8 mouse cellular contexts compared by ENCODE assay signal in genomic region chr3:87884291-87884690, GRCm38 (mm10). TPM values are rescaled to one million over a fixed set of nuclear protein-coding genes. Genes with fewer than 3 reads are reported as not detected.
DNase-seq lines count a peak whose midpoint lies in the region; ATAC-seq and TF ChIP-seq lines count a peak whose summit lies in the region.
"Had no signal": no experiment of that assay in that cellular context is flagged by ENCODE, and none has a peak within 500 bp of the region (broad histone marks: within the 10 kb centered on the region; RNA-seq: fewer than 3 reads in every experiment).

No protein-coding gene starts in this region.

- no peak for DNase-seq in spleen, adult 2 months (ENCODE audit: low read depth in 1 of 2, low spot score in 2 of 2)
- DNase-seq in spleen, adult 18-20 months = no peak
- no peak for DNase-seq in forebrain, embryonic 14.5 days (ENCODE audit: low spot score)
- no peak for DNase-seq in liver, adult 2 months (ENCODE audit: extremely low read depth, low read depth, low spot score)
- no peak for DNase-seq in layer of hippocampus, adult 9-10 months (ENCODE audit: low spot score)

- peak overlapping the region; percentile 96 for H3K9ac ChIP-seq in forebrain, embryonic 14.5 days (ENCODE audit: low read length)
- H3K9ac ChIP-seq in liver, adult 2 months (ENCODE audit: low read depth, low read length) = peak overlapping the region; percentile 90
- H3K9ac ChIP-seq in stomach, embryonic 16.5 days (ENCODE audit: low read length) = peak overlapping the region; percentile 82

- no peaks in the 10 kb centered on the region for H3K9me3 ChIP-seq in forebrain, embryonic 14.5 days (replicated peaks; ENCODE audit: control insufficient read depth, low read length)
- H3K9me3 ChIP-seq in stomach, embryonic 16.5 days (replicated peaks; ENCODE audit: control insufficient read depth, low read length) = no peaks in the 10 kb centered on the region; the same call in 1 of the 2 replicates

- TF ChIP-seq CTCF in spleen, adult 2 months (IDR thresholded peaks at IDR 0.05; ENCODE audit: extremely low read depth, insufficient read depth, insufficient read length, insufficient replicate concordance) = no peak
- no peak for TF ChIP-seq CTCF in liver, adult 2 months (IDR thresholded peaks at IDR 0.05; ENCODE audit: low read depth, low read length)

- H3K4me1 ChIP-seq in spleen, adult 2 months (ENCODE audit: control insufficient read depth, insufficient read depth, insufficient read length) = peaks cover 13% of the 10 kb centered on the region
- H3K4me1 ChIP-seq in forebrain, embryonic 14.5 days (ENCODE audit: control insufficient read depth, insufficient read depth, low read length) = peaks cover 18% of the 10 kb centered on the region
- H3K4me1 ChIP-seq in liver, adult 2 months (ENCODE audit: control insufficient read depth, insufficient read depth, low read length) = peaks cover 9% of the 10 kb centered on the region; the same call in 1 of the 2 replicates
- peaks cover 16% of the 10 kb centered on the region for H3K4me1 ChIP-seq in stomach, embryonic 16.5 days (ENCODE audit: control insufficient read depth, insufficient read depth, low read length)

- ATAC-seq in forebrain, embryonic 14.5 days = no peak
- no peak for ATAC-seq in stomach, embryonic 16.5 days (ENCODE audit: insufficient read depth, low FRiP score)
- ATAC-seq in CD4-positive, CD25-positive, alpha-beta regulatory T cell, adult 4 months = no peak

- peak overlapping the region; percentile 80 for H3K4me2 ChIP-seq in forebrain, embryonic 14.5 days (ENCODE audit: low read length)
- H3K4me2 ChIP-seq in stomach, embryonic 16.5 days (ENCODE audit: low read depth, low read length) = peak overlapping the region; percentile 84

- no peak overlapping the region; the same call in 1 of the 2 replicates for H3K27ac ChIP-seq in spleen, adult 2 months (ENCODE audit: insufficient read depth, low read length)
- H3K27ac ChIP-seq in forebrain, embryonic 14.5 days (ENCODE audit: low read depth, low read length) = peak overlapping the region; percentile 9; the same call in 1 of the 2 replicates
- H3K27ac ChIP-seq in liver, adult 2 months (replicated peaks; ENCODE audit: insufficient read depth, low read depth, low read length) = no peak overlapping the region
- 0 out of 2 replicates have a peak overlapping the region, but pooled peaks have one; percentile 92 for H3K27ac ChIP-seq in stomach, embryonic 16.5 days (ENCODE audit: low read length)

- peaks cover 27% of the 10 kb centered on the region for H3K79me2 ChIP-seq in liver, adult 2 months (ENCODE audit: control insufficient read depth, insufficient read depth, low read length)

- H3K4me3 ChIP-seq in spleen, adult 2 months (ENCODE audit: extremely low read depth, insufficient read depth, insufficient read length) = peak overlapping the region; percentile 80
- H3K4me3 ChIP-seq in forebrain, embryonic 14.5 days (ENCODE audit: low read depth, low read length) = peak overlapping the region; percentile 93
- peak overlapping the region; percentile 88 for H3K4me3 ChIP-seq in liver, adult 2 months (ENCODE audit: insufficient read depth, low read depth, low read length)
- H3K4me3 ChIP-seq in stomach, embryonic 16.5 days (replicated peaks; ENCODE audit: low read length) = peak overlapping the region; percentile 65

- H3K27me3 ChIP-seq in spleen, adult 2 months (ENCODE audit: control insufficient read depth, insufficient read depth, low read length) = no peaks in the 10 kb centered on the region
- H3K27me3 ChIP-seq in forebrain, embryonic 14.5 days (replicated peaks; ENCODE audit: control insufficient read depth, insufficient read depth, low read length) = no peaks in the 10 kb centered on the region
- no peaks in the 10 kb centered on the region for H3K27me3 ChIP-seq in liver, adult 2 months (ENCODE audit: control insufficient read depth, insufficient read depth, low read length)
- H3K27me3 ChIP-seq in stomach, embryonic 16.5 days (ENCODE audit: control insufficient read depth, insufficient read depth, low read length) = no peaks in the 10 kb centered on the region

- WGBS in spleen, adult 2 months = 1% methylated on average over 3 of the region's 3 CpGs
- 3% methylated on average over 3 of the region's 3 CpGs for WGBS in forebrain, embryonic 14.5 days
- 2% methylated on average over 3 of the region's 3 CpGs for WGBS in liver, adult 2 months
- WGBS in stomach, embryonic 16.5 days = 6% methylated on average over 3 of the region's 3 CpGs

- no peak for TF ChIP-seq POLR2A in spleen, adult 2 months (IDR thresholded peaks at IDR 0.05; ENCODE audit: low read depth, low read length)
- no peak for TF ChIP-seq POLR2A in liver, adult 2 months (IDR thresholded peaks at IDR 0.05; ENCODE audit: extremely low read depth, insufficient read depth, low read length)

- H3K36me3 ChIP-seq in spleen, adult 2 months (ENCODE audit: control insufficient read depth, insufficient read depth, low read length) = no peaks in the 10 kb centered on the region
- peaks cover 11% of the 10 kb centered on the region for H3K36me3 ChIP-seq in forebrain, embryonic 14.5 days (ENCODE audit: control insufficient read depth, insufficient read depth, low read length)
- H3K36me3 ChIP-seq in liver, adult 2 months (ENCODE audit: control insufficient read depth, insufficient read depth, low read length) = peaks cover 4% of the 10 kb centered on the region
- H3K36me3 ChIP-seq in stomach, embryonic 16.5 days (ENCODE audit: control insufficient read depth, insufficient read depth, low read length) = no peaks in the 10 kb centered on the region

RNA-seq across cellular contexts. Expression of gene Prcc, which starts 1.1 kb away (rescaled TPM):
- polyA plus RNA-seq in spleen, adult 2 months (2012; rRNA removed) = 23.3 and 23.4 TPM in 2 replicates
- polyA plus RNA-seq in forebrain, embryonic 14.5 days (2014; fragmentation: Nextera tagmentation; extraction: Ambion mirVana) = 16.1 and 18.5 TPM in 2 replicates
- 8.0 and 9.9 TPM in 2 replicates for total RNA-seq in liver, adult 2 months (2014; rRNA removed)
- polyA plus RNA-seq in liver, adult 2 months (2012; rRNA removed) = 15.1 and 16.8 TPM in 2 replicates
- 6.7 and 7.5 TPM in 2 replicates for polyA plus RNA-seq in stomach, embryonic 16.5 days (2015; fragmentation: Nextera tagmentation; extraction: Ambion mirVana)
- 1 to 10 TPM; 3.8 to 6.0 TPM for polyA plus RNA-seq in CD4-positive, CD25-positive, alpha-beta regulatory T cell, adult 4 months (2017; shearing (Covaris generic))

RNA-seq across cellular contexts. Expression of gene Hdgf, which starts 21.8 kb away (rescaled TPM):
- polyA plus RNA-seq in spleen, adult 2 months (2012; rRNA removed) = 43.6 and 50.0 TPM in 2 replicates
- polyA plus RNA-seq in forebrain, embryonic 14.5 days (2014; fragmentation: Nextera tagmentation; extraction: Ambion mirVana) = 99.1 and 137 TPM in 2 replicates
- total RNA-seq in liver, adult 2 months (2014; rRNA removed) = 58.8 and 64.5 TPM in 2 replicates
- polyA plus RNA-seq in liver, adult 2 months (2012; rRNA removed) = 74.7 and 87.3 TPM in 2 replicates
- 82.1 and 83.1 TPM in 2 replicates for polyA plus RNA-seq in stomach, embryonic 16.5 days (2015; fragmentation: Nextera tagmentation; extraction: Ambion mirVana)
- 10 to 100 TPM; 36.0 to 43.7 TPM for polyA plus RNA-seq in CD4-positive, CD25-positive, alpha-beta regulatory T cell, adult 4 months (2017; shearing (Covaris generic))

RNA-seq across cellular contexts. Expression of gene Mrpl24, which starts 35.0 kb away (rescaled TPM):
- 24.3 and 34.6 TPM in 2 replicates for polyA plus RNA-seq in spleen, adult 2 months (2012; rRNA removed)
- polyA plus RNA-seq in forebrain, embryonic 14.5 days (2014; fragmentation: Nextera tagmentation; extraction: Ambion mirVana) = 69.5 and 71.2 TPM in 2 replicates
- total RNA-seq in liver, adult 2 months (2014; rRNA removed) = 84.6 and 96.6 TPM in 2 replicates
- polyA plus RNA-seq in liver, adult 2 months (2012; rRNA removed) = 35.3 and 37.9 TPM in 2 replicates
- polyA plus RNA-seq in stomach, embryonic 16.5 days (2015; fragmentation: Nextera tagmentation; extraction: Ambion mirVana) = 66.2 and 77.2 TPM in 2 replicates
- 100 to 1,000 TPM; 169 TPM for polyA plus RNA-seq in CD4-positive, CD25-positive, alpha-beta regulatory T cell, adult 4 months (2017; shearing (Covaris generic))

RNA-seq across cellular contexts. Expression of gene Sh2d2a, which starts 37.7 kb away (rescaled TPM):
- 27.4 and 29.1 TPM in 2 replicates for polyA plus RNA-seq in spleen, adult 2 months (2012; rRNA removed)
- polyA plus RNA-seq in forebrain, embryonic 14.5 days (2014; fragmentation: Nextera tagmentation; extraction: Ambion mirVana) = not detected in 2 replicates
- total RNA-seq in liver, adult 2 months (2014; rRNA removed) = 0.09 and 0.20 TPM in 2 replicates
- 0.39 and 0.83 TPM in 2 replicates for polyA plus RNA-seq in liver, adult 2 months (2012; rRNA removed)
- 0.16 and 0.26 TPM in 2 replicates for polyA plus RNA-seq in stomach, embryonic 16.5 days (2015; fragmentation: Nextera tagmentation; extraction: Ambion mirVana)
- 100 to 1,000 TPM; 213 to 324 TPM for polyA plus RNA-seq in CD4-positive, CD25-positive, alpha-beta regulatory T cell, adult 4 months (2017; shearing (Covaris generic))
- total RNA-seq: layer of hippocampus, adult 18-20 months had no signal

RNA-seq across cellular contexts. Expression of gene Isg20l2, which starts 45.8 kb away (rescaled TPM):
- 14.3 and 17.4 TPM in 2 replicates for polyA plus RNA-seq in spleen, adult 2 months (2012; rRNA removed)
- polyA plus RNA-seq in forebrain, embryonic 14.5 days (2014; fragmentation: Nextera tagmentation; extraction: Ambion mirVana) = 17.9 and 20.0 TPM in 2 replicates
- 6.8 and 9.3 TPM in 2 replicates for total RNA-seq in liver, adult 2 months (2014; rRNA removed)
- 7.0 and 7.2 TPM in 2 replicates for polyA plus RNA-seq in liver, adult 2 months (2012; rRNA removed)
- 40.8 and 41.5 TPM in 2 replicates for polyA plus RNA-seq in stomach, embryonic 16.5 days (2015; fragmentation: Nextera tagmentation; extraction: Ambion mirVana)
- polyA plus RNA-seq in CD4-positive, CD25-positive, alpha-beta regulatory T cell, adult 4 months (2017; shearing (Covaris generic)) = 10 to 100 TPM in 1 of 2 experiments, 1 to 10 TPM in 1; 8.5 to 15.1 TPM

Comparison
In these comparisons a context has a peak if more than half of its experiments do, and no peak if none do; other contexts are left out.
1. H3K27ac ChIP-seq: peak in forebrain, embryonic 14.5 days (single experiment) and stomach, embryonic 16.5 days (single experiment); none in spleen, adult 2 months (single experiment) and liver, adult 2 months (single experiment).
2. Peak in every context shown above with its lines, with median percentiles within 50 percentile points of each other: H3K4me3 ChIP-seq and H3K9ac ChIP-seq.